Mouse (Mus musculus) layer of hippocampus, postnatal 10 days (tissue): Measurements from ENCODE around the gene Sh3gl2. TPM values are rescaled to one million over a fixed set of nuclear protein-coding genes. Genes with fewer than 3 reads are reported as not detected.

Experiments used
- DNase-seq, 2 experiments: peaks; one replicate each; pipeline ENCODE4 v3.0.0; 2021; ENCODE audit warnings: low spot score in 2 of 2
- total RNA-seq, 2 experiments: library from RNA; stranded (reverse); gene quantifications; 2 replicates each; pipeline ENCODE4 v1.2.3; 2021

Gene Sh3gl2
- total RNA-seq, 2 experiments from 2014 or later = 228 to 252 TPM

DNA sequence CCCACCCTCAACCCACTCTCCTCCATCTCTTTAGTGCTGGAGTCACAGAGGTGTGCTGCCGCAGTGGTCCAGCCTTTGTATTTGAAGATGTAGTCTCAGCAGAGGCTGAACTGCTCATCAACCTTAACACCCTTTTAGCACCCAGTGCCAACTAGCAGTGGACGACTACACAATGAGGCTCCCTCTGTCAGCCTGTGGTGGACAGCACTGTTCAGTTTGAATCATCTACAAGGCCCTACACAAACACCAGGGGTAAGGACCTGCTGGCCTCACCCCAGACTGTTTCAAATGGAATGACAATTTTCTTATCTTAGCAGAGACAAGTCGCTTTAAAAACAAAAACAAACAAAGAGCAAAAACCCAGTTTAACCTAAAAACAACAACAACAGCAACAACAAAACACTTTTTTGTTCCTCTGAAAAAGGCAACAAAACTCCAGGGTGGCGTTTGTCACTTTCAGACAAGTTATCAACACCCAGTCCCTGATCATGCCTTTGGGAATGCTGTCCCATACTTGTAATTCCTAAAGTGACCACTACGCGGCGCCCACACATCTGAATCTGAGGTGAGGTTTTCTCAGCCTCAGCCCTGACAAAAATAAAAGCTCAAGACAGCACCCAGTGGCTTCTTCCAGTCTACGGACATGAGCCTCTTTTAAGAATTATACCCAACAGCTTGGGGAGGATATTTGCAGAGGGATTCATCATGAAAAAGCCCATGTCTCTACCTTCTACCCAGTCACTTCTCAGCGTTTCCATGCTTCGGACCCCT lies 199.7 kb downstream of the Sh3gl2 start:
- peak; percentile 77 to 79 for DNase-seq

DNA sequence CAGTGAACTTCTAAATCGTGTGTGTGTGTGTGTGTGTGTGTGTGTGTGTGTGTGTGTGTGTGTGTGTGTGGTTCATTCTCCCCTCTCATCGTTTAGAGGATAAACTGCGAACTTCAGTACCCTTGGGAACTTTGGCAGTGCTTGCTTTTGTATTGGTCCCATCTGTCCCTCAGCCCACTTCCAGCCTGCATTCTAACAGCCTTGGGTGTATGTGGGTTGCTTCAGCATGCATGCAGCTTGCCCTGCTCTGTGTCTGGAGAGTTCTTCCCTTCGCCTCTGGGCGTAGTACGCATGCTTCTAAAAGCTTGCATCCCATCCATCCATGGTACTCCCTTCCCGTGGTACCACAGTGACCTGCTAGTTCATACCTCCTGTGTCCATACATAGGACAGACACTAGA lies 200.3 kb downstream of the Sh3gl2 start:
- no peak for DNase-seq

DNA sequence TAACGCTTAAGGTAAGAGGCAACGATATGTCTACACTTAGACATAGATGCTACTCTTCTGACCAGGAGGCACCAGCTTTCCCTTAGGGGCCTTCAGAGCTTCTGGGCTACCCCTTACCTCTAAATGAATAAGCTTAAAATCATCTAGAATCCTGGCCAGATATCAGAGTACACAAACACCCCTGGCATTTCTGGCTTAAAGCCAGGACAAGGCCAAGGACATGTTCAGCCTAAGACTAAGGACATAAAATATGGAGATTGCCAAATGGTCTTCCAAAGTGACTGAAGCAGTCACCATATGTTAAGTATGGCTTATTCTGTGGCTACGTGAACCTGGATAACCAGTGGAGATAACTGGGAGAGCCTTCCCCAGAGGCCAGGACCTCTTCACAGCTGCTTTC lies 211.5 kb downstream of the Sh3gl2 start:
- DNase-seq = no peak

DNA sequence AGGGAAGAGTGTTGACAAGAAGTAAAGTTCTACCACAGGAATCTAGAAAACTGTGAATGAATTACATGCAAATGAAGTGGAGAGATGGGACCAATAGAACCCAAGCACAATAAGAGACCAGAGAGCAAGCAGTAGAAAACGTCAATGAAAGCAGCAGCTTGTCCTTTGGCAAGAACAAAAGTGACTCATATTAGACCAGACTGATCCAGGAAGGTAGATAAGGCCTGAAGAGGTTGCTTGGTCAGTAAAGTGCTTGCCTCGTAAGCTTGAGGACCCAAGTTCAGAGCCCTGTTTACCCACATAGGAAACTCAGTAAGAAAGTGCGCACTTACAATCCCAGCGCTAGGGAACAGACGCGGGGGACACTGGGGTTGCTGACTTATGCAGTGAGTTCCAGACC lies 215.5 kb downstream of the Sh3gl2 start:
- DNase-seq = no peak

DNA sequence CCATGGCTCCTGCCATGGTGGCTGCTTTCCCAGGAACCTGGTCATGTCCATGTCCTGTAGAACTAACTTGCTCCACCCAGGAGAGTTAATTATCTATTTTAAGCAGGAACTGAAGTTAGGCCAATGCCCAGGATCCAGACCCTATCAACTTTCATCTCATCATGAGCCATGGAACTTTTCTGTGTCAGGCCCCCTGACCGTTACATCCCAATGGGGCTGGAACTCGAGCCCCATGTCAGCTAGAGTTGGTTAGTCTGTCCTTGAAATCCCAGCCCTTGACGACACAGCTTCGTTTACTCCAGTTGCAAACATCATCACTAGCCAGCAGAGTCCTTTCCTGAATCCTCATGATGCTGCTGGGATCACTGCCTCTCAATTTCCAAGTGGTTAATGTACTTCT lies 221.3 kb downstream of the Sh3gl2 start:
- no peak for DNase-seq

DNA sequence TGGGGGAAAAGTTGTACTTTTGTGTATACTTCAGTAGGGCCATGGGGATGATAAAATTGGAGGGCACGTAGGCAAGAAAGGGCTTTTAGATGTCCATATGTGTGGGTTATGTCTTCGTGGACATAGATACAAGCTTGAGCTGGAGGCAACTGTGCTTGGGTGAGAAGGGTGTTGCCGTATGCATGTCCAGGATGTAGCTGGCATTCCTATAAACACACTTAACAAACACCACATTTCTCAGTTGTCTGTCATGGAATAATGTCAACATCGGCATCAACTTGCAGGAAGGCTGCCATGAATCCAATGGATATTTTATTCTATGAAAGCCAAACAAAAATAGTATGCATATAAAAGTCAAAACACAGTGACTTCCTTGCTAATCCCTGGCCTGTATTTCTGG lies 227.9 kb downstream of the Sh3gl2 start:
- DNase-seq = no peak

DNA sequence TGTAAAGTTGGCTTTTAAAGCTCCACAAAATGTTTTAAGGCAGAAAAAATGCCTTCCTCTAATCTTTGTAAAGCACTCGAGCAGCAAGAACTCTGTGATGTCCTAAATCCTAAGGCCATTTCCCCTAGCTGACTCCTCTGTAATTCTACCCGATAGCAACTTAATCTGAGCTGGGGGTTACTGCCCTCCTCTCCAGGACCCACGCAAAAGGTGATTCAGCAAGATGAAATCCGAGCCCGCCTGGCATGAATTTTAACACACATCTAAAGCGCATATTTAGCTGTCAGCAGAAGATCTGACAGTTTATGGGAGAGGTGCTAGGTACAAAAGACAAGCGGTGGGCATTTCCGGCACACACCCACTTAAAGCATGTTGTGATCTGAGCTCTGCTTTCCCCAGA lies 229.8 kb downstream of the Sh3gl2 start:
- no peak for DNase-seq

DNA sequence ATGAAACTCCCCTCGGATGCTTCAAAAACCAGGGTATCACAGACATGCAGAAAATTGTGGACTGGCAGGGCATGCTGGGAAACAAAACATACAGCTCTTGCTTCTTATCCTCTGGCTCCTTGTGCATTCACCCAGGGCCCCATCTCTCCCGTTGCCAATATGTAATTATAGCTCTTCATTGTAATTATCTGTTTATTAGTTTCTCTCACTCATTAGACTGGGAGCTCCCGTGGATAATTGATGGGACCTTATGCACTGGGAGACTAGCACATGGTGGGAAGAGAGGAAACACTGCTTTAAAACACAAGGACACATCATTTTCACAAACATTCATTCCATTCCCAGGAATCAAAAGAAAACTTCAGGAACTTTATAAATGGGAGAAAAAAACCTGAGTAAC lies 233.9 kb downstream of the Sh3gl2 start:
- DNase-seq = no peak

DNA sequence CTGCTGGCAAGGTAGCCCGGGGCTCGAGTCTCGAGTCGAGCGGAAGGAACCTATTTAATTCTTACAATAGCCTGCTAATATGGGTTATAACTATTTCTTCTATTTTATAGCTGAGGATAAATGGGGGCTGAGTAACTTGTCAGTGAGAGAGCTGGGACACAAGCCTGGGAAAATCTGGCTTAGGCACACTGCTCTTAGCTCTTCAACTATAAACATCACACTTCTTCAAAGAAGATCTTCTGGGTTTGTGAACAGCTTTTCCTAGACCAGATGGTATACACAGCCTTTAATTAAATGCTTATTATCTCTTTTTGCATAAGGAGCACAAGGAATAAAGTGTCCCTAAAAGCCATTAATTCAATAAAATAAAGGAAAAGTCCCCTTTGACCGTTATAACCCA lies 278.7 kb downstream of the Sh3gl2 start:
- DNase-seq = no peak

DNA sequence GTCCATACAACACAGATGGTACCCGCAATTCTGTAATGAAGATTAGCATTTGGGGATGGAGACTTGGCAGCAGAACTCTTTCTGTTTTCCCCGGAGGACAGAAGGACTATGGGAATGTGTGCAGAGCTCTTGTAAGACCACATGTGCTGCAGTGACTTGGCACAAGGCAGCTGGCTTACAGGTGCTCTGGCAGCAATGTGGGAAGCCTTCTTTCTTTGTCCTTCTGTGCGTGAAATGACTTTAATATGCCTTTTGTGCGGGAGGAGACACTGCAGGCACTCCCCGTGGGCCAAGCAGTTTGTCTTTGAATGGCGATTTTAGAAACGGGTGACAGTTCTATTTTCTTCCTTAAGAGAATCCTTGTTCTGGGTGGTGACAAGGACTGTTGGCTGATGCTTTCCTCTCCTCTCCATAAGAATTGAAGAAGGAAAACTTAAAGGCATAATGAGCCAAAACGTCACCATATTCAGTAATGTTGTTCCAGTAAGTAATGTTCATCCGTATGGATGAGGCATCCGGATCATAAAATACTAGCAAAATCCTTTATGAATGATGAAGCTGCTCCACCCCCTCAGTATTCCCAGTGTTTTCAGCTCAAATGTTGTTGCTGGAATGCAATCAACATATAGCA lies 281.5 kb downstream of the Sh3gl2 start:
- DNase-seq = peak; percentile 13 to 32

DNA sequence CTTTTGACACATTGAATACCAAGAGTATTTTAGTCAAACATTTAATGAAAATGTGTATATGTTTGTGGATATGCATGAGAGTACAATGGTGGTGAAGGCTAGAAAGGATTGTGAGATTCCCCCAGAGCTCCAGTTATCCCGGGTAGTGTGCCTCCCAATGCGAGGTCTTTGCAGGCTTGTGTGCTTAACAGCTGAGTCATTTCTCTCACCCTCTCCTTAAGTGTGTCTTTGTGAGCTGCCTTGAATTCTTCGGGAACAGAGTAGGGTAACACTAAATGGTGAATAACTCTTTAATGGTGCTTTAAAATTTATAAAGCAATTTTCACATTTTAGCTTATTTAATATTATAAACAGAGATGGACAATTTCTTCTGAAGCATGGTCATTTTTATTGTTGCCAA lies 300.8 kb downstream of the Sh3gl2 start:
- no peak for DNase-seq

DNA sequence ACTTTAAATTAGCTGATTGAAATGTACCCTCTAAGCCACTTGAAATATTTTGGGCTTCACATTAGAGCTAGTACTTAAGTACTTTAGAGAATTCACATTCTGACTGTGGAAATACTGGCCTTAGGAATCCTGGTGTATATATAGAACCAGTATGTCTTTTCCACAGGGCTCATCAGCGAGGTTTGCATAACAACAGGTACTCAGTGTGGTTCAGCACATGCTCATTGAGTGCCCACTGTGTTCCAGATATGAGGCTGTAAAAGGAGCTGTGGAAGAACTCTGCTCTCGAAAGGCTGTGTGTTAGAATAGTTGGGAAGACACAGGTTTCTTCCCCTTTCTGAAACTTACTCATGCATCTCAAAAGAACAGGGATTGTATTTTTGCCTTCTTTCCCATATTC lies 302.1 kb downstream of the Sh3gl2 start:
- no peak for DNase-seq

DNA sequence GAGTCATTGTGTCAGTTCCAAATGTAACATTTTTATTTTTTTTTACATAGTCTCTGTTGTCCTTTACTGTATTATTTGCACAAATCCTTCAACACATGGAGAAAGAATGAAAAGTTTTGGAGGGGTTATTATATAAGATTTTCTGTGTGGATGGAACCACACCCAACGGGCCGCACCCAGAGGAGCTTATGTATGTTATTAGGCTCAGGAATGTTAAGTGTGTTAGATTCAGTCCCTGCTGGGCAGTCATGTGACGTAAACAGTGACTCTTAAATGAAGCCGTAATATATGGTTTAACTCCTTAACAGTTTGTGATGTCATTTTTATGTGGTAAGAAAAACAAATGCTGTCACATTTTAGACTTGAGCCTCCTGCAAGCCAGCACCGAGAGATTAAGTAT lies 302.6 kb downstream of the Sh3gl2 start:
- DNase-seq = no peak

DNA sequence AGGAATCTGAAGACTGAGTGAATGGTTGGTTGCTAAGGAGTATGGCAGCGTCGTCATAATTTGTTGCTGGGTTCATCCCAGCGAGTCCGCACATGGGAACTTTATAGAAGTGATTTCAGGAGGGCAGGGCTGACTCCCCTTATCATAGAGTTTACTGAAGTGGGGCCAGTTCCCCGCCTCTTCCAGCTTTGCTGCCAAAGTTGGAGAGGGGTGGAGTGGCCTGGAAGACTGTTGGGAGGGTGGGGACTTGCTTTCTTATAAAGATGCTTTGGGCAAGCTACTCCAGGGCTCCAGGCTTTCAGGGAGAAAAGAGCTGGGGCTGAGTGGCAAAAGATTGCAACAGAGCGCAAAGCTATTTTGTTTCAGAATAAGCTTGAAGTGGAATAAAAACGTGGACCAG lies 308.4 kb downstream of the Sh3gl2 start:
- no peak for DNase-seq

DNA sequence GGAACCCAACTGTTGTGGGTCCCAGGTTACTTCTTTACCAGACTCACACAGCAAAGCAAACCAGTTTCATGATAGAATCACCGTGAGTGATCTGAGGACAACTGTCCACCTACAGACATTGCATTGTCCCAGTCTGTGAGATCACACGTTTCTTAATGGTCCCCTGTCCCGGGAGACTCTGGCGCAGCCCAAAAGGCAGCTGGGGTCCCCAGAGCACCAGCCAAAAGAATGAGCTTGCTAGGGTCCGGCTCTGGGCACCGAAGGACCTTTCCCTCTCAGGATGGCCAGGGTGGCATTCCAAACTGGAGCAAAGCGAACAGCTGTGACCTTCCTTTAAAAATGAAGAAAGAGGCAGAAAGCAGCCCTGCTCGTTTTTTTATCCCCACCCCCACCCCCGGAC lies 308.9 kb downstream of the Sh3gl2 start, which contains the start of gene Adamtsl1:
Gene Adamtsl1 (plus strand): TSS at position 381 of the 400 bp plus-strand sequence.
- peak in 1 of 2 experiments; percentile 14 for DNase-seq

DNA sequence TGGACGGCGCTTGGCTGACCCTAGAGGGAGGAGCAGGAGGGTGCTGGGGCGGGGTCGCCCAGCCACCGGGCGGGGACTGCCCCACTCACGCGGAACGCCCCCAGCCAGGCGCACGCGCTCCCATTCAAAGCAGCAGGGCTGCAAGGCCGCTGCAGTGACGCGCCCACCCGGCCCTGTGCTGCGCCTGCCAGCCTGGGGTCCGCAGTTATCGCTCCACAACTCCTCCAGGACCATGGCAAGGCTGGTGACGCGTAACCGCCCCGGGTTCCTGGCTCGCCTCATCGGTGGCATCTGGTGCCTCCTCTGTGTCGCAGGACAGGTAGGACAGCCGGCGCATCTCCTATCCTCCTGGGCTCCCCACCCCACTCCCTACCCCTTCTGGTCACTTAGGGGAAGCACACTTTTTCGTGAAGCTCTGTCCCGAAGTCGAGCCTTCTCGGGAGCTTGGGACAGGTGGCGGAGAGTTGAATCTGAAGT lies 309.3 kb downstream of the Sh3gl2 start:
- peak; percentile 34 to 49 for DNase-seq

DNA sequence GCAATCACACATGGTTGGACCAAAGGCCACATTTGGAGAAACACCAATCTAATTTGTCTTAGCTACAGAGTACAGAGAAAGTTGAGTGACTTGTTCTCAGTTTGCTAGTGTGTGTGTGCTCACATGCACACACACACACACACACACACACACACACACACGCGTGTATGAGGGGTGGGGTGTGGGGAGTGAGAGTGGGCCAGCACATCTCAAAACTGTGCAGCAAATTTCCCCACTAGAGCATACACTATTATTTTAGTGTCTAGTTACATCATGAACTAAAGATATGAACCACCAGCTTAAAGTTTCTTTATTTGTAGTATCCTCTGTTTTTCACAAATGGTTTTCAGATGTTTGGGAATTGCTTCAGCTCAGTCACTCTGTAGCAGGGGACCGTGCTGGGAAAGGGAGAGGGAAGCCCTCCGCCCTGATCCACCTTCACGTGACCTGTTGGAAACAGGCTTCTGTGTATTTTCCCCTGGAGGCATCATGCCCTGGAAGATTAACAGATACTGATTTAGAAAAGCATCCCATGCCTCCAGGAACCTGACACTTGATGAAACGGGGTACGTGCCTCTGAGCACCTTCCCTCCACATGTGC lies 322.1 kb downstream of the Sh3gl2 start:
- DNase-seq = no peak

DNA sequence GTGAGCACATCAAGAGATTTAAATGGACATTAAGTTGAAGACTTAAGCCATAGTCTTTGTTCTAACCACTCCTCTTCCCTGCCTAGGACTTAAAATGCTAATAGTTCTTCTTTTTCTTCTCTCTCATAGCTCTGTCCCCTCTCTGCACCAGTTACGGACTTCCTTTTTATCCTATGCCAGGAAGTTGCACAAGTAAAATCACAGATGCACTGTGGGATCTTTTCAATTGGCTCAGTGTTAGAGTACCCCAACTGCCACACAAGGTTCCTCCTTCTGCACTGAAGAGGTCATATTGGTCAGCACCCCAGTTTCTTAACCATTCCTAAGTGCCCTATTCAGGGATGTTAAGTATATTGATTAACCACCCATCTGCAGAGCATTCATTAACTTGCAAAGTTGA lies 324.9 kb downstream of the Sh3gl2 start:
- no peak for DNase-seq

DNA sequence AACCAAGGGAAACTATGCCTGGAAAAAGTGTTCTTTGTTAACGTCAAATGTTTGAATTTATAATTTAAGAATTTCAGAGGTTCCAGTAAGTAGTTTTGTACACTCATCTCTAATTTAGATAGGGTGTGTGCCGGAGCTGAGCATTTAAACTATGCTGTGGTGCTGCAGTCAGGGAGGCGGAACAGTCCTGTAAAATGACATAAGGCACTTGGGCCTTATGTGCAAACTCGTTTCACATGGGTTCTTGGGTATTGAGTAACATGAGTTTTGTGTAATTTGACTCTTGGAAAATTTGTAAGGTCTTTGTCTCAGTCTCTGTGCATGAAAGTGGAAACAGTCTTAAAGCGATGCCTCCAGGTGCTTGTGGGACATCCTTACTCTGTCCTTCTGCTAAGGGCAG lies 334.8 kb downstream of the Sh3gl2 start:
- DNase-seq = no peak

DNA sequence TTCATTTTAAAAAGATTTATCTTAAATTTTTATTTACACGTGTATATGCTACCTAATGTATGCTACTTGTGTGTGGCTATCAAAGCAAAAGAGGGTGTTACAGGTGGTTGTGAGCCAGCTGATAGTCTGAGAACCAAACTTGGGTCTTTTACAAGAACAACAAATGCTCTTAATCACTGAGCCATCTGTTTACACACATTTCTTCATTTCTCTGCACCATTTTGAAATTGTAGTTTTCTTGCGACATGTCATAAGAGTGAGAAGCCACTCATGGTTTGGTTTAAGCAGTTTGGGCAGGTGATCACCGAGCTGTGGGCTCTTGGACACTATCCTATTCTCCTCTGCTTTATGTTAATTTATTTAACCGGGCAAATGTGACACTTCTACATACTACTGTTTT lies 338.3 kb downstream of the Sh3gl2 start:
- DNase-seq = no peak

DNA sequence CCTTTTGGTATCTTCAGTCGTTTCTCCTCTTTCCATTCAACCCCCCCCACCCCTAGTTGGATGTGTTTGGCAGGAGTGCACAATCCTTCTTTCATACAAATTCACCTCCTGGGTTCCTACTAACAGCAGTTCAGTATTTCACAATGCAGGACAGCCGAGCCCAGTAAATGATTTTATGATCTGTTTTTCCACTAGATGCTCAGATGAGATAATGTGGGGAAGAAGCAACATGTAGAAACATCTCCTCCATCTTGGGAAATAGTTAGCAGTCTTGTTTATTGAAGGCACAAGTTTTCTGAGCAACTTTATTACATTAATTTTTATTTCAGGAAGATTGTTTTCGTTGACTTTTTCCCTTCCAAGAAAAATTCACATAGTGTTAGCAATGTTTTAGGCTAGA lies 349.8 kb downstream of the Sh3gl2 start:
- DNase-seq = no peak

DNA sequence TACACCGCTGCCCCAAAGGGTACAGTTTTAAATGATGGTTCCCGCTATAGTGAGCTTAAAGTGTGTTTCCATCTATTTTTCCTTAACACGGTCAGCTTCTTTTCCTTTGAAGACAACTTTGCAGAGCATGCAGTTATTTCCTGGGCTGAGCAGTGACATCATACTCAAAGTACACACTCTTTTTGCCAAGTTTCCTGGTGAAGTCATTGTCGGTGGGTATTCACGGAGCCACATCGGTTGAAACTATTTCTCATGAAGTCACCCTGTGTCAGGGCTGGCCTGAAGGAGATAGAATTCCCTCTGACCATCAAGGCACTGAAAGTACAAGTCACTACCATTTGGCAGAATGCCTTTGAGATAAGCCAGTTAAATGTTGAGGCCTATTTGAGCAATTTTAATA lies 354.8 kb downstream of the Sh3gl2 start:
- DNase-seq = no peak
